Mouse (Mus musculus) kidney, postnatal 36 days (tissue): ENCODE measurements around the gene Prr5l.

Source experiments
- DNase-seq, 2 experiments: peaks; one replicate each; pipeline ENCODE4 v3.0.0; 2021 to 2022; ENCODE audit warnings: mixed read lengths in 2 of 2

Prr5l gene

DNA sequence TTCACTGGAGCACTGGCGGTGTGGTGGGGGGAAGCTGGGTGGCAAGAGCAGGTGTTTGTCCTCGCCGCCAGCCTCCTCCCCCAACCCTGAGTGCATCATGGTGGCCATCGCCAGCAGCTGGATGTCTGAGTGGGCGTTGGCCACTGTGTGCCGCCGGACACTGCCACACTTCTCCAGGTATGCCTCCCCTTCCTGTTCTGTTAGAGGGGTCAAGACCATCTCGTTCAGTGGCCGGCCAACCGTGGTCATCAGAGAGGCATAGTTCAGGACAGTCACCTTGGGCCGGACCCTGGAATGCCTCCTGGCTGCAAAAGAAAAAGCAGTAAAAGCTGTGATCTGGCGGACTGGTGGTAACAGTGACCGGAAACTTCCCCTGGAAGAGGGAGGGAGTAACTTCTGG lies 165.7 kb downstream of the Prr5l start:
- DNase-seq, result no peak

DNA sequence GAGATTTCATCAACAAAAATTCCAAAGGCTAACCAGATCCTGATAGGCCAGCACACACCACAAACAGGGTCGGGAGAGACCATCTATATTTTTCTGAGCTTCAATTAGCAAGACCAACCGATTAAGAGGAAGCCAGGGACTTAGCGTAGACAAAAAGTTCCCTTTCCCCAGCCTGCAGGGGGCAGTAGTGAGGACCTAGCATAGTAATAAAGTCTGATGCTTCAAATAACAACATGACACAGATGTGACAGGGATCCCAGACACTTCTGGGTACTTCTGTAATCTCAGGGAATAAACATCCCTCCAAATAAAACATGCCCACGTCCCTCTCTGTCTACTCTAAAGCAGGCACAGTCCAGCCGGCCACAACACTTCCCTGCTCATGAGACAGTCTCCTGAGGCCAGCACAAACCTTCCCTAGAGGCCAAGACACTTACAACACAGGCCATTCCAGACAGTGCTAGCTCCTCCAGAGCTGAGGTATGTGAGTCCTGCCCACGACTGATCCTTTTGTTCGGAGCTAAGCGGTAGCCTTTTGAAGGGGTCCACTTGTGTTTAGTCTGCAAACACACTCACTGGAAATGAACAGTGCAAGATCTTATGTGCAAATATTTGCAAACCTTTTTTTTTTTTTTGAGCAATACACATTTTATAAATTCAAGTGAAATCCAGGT lies 167.0 kb downstream of the Prr5l start:
- peak; percentile 24 to 81 for DNase-seq

DNA sequence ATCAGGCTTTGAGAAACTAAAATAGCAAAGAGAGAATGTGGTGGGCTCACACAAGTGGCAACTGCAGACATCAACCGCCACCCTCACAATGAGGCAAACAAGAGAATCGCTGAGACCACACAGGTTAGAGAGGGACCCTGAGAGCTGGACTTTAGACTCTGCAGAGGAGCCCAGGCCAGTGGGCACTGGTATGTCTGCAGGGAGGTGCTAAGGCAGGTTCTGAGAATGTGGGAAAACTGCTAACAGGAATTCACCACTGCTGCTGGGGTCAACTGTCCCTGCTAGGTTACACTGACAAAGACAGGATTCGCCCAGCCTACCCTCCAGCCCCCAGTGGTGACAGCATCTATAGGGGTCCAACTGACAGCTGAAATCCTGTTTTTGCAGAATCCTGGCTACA lies 171.2 kb downstream of the Prr5l start:
- no peak for DNase-seq

DNA sequence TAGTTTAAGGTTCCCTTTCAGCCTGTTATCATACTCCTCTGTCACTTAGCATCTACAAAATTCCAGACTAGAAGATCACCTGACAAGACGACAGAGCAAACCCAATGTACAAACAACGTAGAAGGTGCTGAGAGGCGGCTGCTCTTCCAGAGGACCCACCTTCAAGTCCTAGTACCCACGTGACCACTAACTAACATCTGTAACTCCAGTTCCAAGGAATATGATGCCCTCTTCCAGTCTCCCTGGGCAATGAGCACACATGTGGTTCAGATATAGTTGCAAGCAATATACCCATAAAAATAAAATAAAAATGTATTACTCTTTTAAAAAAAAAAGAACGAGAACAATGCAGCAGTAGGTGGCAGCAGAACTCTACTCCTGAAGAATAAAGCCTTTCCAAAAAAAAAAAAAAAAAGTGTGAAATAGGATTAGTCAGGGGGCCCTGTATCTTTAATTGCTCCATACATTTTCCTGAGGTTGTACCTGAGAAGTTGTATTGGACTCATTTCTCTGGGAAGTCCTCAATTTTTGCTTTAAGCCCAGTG lies 176.8 kb downstream of the Prr5l start:
- DNase-seq, result peak in 1 of 2 experiments; percentile 49

DNA sequence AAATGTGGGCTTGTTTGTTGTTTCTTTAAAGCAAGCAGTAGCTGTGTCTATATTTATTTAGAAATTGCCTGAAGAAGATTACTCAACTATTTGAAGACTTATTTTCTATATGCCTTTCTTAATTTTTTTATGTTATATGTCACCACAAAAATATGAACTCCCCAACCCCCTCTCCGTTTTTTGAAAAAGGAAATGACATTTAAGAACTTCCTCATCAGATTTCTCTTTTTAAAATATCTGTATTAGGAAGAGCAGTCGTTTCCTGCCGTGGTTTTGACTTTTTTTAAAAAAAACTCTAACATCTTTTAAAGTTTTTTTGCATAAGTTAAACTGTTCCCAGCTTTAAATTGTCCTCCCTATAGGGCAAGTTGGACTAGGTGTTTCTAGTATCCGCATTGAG lies 183.5 kb downstream of the Prr5l start:
- DNase-seq, result no peak

DNA sequence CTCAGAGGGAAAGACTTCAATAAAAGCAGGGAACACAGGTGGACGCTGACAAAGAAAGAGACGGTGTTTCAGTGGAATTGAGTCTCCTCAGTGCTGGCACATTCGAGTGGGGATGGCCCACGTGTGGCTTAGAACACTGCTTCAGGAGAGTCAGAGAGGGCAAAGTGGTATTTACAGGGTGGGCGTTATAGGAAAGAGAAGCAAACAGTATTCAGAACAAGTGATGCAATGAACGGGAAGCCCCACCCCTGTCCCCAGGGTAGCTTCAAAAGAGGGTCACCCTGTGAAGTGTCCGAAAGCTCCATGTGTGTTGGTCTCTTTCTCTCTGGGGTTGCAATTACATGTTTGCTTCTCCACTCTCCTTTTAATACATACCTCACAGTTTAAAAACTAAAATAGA lies 187.2 kb downstream of the Prr5l start:
- no peak for DNase-seq

DNA sequence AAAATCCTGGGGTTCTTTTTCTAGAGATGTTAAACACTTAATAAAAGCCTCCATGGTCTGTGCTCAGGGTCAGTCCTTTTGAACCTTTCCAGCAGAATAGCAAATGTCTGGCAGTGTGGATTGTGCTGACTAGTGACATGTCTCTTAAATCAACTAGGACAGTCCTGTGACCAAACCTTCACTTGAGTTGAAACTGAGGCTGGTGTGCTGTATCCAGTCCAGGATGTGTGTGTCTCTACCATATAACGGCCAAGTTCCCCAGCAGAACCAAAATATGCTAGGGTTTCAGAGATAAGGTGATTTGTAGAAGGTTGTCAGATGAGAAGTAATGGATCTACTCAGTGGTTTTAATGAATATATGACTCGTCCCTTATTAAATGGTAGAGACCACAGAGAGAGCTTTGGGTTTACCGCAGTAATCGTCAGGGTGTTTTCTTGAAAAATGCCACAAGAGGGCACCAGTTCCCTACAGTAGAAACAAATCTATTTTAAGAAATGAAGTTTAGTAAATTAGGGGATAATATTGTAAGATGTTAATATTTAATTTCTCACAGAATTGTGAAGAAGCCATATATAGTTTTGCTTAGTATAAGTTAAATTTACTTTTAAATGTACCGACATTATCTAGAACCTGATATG lies 189.1 kb downstream of the Prr5l start:
- DNase-seq, result peak; percentile 27 to 51

DNA sequence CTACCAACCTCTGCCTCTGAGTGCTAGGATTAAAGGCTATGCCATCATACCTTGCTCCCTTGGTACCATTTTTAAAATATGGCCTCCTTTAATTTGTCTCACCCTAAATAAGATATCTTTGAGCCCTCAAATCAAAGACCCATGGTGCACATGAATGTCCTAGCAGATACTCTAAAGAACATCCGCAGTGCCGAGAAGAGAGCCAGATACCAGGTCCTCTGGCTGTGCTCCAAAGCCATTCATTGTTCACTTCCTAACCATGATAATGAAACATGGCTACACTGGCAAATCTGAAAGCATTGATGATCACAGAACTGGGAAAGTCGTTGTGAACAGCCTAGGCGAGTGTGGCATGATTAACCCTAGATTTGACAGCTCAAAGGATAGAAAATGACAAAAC lies 189.8 kb downstream of the Prr5l start:
- no peak for DNase-seq

DNA sequence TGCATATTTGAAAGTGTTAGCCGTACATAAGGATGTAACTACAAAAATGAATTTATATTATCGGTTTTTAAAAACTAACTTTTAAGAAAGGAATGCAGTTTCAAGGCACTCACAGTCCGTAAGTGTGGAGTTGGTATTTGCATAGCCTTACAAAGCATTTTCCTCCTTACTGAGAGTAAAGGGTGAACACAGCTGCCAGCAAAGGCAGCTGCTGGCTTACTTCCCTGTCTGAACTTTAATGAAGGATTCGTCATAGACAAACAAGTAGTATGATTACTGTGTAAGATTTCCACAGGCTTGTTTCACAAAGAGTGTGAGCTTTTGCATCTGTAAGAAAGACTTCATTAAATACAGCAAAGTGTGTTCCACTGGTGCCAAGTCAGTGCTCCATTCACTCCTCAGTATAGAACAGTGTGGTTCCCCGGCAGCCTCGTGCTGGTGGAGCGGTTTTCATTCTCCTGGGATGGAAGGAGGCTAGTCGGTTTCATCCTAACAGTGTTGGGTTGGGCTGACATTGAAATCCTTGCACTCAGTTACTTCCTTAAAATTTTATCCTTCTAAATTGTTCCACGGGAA lies 192.5 kb downstream of the Prr5l start:
- no peak for DNase-seq

DNA sequence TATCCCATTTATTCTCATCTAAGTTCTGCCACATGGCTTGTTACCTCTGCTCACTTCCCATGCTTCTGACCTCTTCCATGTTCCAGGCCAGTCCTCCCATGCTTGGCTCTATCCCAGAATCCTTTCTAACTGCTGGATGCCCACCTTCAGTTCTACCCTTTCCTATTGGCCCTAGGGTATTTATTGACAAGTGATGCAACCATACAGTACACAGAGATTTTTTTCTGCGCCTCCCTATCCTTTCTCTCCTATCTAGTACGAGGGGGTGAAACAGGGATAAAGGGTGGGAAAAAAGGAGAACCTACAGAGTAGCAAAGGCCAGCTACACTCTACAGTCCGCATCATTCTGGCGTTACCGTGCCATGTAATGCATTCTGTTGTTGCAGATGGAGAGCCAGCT lies 194.8 kb downstream of the Prr5l start:
- no peak for DNase-seq

DNA sequence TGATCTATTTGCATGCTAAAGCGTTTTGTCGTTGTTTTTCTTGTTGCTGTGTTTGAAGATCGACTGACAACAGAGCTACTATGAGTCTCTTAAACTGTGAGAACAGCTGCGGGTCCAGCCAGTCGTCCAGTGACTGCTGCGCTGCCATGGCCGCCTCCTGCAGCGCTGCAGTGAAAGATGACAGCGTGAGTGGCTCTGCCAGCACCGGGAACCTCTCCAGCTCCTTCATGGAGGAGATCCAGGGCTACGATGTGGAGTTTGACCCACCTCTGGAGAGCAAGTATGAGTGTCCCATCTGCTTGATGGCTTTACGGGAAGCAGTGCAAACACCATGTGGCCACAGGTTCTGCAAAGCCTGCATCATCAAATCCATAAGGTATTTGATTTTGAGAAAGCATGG lies 198.4 kb downstream of the Prr5l start:
- DNase-seq, result peak; percentile 69 to 82

DNA sequence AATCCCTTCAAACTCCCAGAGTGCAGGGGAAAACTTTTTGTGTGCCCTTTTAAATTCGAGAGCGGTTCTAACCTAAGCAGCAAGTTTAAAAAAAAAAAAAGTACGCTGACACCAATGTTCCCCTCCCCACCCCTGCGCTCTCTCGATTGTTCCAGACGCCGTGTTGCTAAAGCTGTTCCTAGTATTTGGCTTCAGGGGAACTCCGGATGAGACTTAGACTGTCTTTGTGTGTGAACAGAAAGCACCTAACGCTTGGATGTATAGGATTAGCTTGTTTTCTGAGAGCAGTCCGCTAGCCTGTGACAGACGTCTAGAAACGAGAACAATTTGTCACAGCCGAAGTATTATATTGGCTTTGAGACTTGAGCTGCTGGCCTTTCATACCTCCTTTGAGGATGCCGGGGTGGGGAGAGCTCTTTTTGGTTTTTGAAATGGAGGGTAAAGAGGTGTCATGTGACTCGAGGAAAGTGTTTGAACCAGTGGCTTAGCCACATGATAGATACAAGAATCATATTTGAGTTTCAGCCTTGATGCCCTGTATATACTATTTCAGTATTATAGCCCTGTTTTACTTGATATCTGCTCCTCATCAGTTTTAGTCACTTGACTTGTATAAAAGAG lies 203.6 kb downstream of the Prr5l start:
- peak in 1 of 2 experiments; percentile 17 for DNase-seq

DNA sequence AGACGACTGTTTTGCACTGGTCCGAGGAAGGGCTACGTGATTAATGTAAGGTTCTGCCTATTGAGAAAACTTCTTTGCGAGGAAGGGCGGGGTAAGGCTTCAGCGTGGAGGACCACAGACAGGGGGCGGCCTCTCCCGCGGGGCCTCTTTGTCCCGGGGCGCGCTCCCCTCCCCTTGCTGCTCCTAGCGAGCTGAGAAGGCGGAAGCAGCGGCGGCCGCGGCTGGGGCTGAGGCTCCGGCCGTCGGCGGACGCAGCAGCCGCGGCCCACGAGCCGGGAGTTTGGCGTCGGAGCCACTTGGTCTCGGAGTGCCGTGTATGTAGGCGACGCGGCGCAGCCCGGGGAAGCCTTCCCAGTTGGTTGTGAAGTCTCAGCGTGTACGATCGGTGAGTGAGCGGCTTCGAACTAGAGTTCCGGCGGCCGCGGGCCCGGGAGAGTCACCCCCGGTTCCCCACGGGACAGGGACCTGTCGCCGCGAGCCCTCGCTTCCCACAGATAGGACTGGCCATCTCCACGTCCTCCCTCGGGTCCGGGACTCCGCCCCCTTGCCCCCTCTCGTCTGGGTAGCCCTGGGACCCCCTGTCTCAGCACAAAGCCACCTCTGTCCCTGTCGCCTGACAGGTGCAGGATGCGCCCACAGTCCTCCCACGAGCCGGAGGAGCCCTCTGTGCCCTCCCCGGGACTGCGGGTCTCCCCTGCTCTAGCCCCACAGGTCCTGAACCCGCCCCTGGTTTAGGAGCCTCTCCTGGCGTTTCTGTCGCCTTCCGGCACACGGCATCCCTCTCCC lies 204.4 kb downstream of the Prr5l start, which contains the start of gene Traf6:
Gene Traf6, plus strand, starts transcription at position 194 of the 786 bp plus-strand sequence.
- DNase-seq, result peak; percentile 88 to 95

DNA sequence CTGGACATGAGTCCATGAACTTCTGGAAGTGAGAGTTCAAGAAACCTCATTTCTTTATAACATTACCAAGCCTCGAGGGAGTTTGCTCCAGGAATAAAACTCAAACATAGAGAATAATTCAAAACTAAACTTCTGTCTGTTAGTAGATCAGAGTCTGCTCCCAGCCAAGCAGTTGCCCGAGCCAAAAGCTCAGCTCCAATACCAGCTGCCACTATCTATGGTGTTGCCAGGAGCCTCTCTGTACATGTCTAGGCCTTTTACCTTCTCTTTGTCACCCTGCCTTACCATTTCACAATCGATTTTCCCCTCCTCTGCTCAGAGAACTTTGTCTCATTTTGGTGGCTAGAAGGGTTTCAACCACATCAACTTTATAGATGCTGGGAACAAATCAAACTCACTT lies 209.3 kb downstream of the Prr5l start:
- DNase-seq, result no peak

DNA sequence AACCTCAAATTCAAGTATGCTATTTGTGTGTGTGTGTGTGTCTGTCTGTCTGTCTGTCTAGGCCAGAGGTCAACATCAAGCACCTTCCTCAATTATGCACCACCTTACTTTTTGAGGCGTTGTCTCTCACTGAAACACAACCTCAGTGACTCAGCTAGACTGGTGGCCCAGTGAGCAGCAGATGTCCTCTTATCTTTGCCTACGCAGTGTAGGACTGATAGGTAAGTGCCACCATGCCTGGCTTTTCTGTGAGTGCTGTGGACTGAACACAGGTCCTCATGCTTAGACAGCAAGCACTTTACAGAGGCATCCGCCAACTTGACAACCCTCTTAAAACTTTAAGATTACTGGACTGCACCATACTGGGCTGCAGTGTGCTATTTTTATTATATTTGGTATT lies 214.1 kb downstream of the Prr5l start:
- no peak for DNase-seq

DNA sequence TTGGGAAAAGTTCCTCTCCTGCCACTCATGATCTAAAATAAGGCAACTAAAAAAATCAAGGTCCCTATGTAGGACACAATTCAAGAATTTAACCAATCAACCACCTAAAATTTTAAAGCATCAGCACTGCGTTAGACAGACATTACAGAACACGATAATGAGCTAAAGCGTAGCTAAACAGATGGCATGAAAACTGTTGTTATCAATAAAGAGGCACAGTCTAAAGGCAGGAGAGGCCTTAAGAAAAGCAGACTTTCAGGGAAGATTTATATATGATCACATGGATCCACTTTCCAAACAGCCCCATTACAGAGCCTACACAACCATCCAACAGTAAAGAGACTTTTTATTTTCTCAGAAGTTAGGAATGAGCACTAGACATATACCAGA lies 217.1 kb downstream of the Prr5l start:
- DNase-seq, result no peak

DNA sequence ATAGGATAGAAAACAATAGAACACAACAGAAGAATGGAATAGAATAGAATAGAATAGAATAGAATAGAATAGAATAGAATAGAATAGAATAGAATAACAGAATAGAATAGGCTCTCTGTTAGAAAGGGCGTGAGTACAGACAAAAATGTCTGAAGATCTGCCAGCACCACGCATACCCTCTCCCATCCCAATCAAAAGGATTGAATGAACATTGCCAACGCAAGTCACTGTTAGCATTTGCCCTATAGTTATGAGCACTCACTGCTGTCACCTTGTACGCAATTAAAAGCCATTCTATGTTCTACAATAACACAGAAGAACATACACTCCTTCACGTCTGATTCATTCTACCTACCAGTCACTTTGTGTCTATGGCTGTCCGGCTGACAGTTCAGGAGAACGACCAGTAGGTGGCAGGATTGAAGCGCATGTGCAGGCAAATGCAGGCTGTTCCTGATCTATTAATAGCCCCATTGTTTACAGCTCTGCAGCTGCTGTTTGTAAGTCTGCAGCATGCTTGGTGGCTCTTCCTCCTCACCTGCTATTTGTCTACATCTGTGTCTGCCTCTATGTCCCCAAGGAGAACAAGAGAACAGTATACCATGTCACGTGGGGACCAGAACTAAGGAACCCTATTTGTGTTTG lies 217.6 kb downstream of the Prr5l start:
- peak; percentile 80 to 88 for DNase-seq
